Mouse (Mus musculus): ENCODE measurements at regions not wholly inside any gene's neighbourhood (a gene's known extent, or its start where the extent isn't known, plus 50 kb on each side); places are given as distances from the start of the nearest gene placed in this dataset.
A peak's percentile ranks its signal among the peaks of the same experiment; 100 is the strongest.

- DNase-seq (ENCODE audit: low spot score): no peak
- Histone ChIP-seq H3K4me1 (ENCODE audit: control insufficient read depth, insufficient read depth, low read length) (no peaks in the 10 kb centered on the region), H3K27ac (ENCODE audit: low read depth, low read length) (no peak overlapping the region), H3K9ac (ENCODE audit: low read length) (no peak overlapping the region), H3K36me3 (ENCODE audit: control insufficient read depth, insufficient read depth, low read length) (no peaks in the 10 kb centered on the region), H3K27me3 (ENCODE audit: control insufficient read depth, insufficient read depth, low read length) (no peaks in the 10 kb centered on the region), H3K4me3 (ENCODE audit: low read depth, low read length) (no peak overlapping the region), H3K9me3 (ENCODE audit: control insufficient read depth, low read length) (no peaks in the 10 kb centered on the region), H3K4me2 (ENCODE audit: low read depth) (no peak overlapping the region)
- WGBS: 95% methylated on average over 6 of the region's 6 CpGs
- ATAC-seq (ENCODE audit: insufficient read depth, low FRiP score, low TSS enrichment): no peak
Observed at GRCm38 (mm10) chr17:44364494-44364893, 176.1 kb downstream of the Clic5 start.

GRCm38 (mm10) chr17:44366438-44366837, 178.1 kb downstream of the Clic5 start:
- Histone ChIP-seq H3K27me3 (ENCODE audit: control insufficient read depth, insufficient read depth, low read length) (no peaks in the 10 kb centered on the region), H3K27ac (ENCODE audit: low read depth, low read length) (no peak overlapping the region), H3K9ac (ENCODE audit: low read length) (no peak overlapping the region), H3K9me3 (ENCODE audit: control insufficient read depth, low read length) (no peaks in the 10 kb centered on the region), H3K4me2 (ENCODE audit: low read depth) (no peak overlapping the region), H3K36me3 (ENCODE audit: control insufficient read depth, insufficient read depth, low read length) (no peaks in the 10 kb centered on the region), H3K4me1 (ENCODE audit: control insufficient read depth, insufficient read depth, low read length) (no peaks in the 10 kb centered on the region), H3K4me3 (ENCODE audit: low read depth, low read length) (no peak overlapping the region)
- DNase-seq (ENCODE audit: low spot score) (no peak), ATAC-seq (ENCODE audit: insufficient read depth, low FRiP score, low TSS enrichment) (no peak)
- WGBS: 66% methylated on average over 8 of the region's 8 CpGs

- DNase-seq (ENCODE audit: low spot score) (no peak), ATAC-seq (ENCODE audit: insufficient read depth, low FRiP score, low TSS enrichment) (no peak)
- Histone ChIP-seq H3K4me2 (ENCODE audit: low read depth) (no peak overlapping the region), H3K27me3 (ENCODE audit: control insufficient read depth, insufficient read depth, low read length) (no peaks in the 10 kb centered on the region), H3K36me3 (ENCODE audit: control insufficient read depth, insufficient read depth, low read length) (no peaks in the 10 kb centered on the region), H3K4me3 (ENCODE audit: low read depth, low read length) (no peak overlapping the region), H3K9me3 (ENCODE audit: control insufficient read depth, low read length) (no peaks in the 10 kb centered on the region), H3K4me1 (ENCODE audit: control insufficient read depth, insufficient read depth, low read length) (no peaks in the 10 kb centered on the region), H3K27ac (ENCODE audit: low read depth, low read length) (no peak overlapping the region), H3K9ac (ENCODE audit: low read length) (no peak overlapping the region)
- WGBS: 46% methylated on average over 5 of the region's 5 CpGs
Observed at GRCm38 (mm10) chr17:44367561-44367960, 179.2 kb downstream of the Clic5 start.

- Histone ChIP-seq H3K4me2 (ENCODE audit: low read depth) (no peak overlapping the region), H3K4me1 (ENCODE audit: control insufficient read depth, insufficient read depth, low read length) (no peaks in the 10 kb centered on the region), H3K9me3 (ENCODE audit: control insufficient read depth, low read length) (no peaks in the 10 kb centered on the region), H3K36me3 (ENCODE audit: control insufficient read depth, insufficient read depth, low read length) (no peaks in the 10 kb centered on the region), H3K27ac (ENCODE audit: low read depth, low read length) (no peak overlapping the region), H3K9ac (ENCODE audit: low read length) (no peak overlapping the region), H3K4me3 (ENCODE audit: low read depth, low read length) (no peak overlapping the region), H3K27me3 (ENCODE audit: control insufficient read depth, insufficient read depth, low read length) (no peaks in the 10 kb centered on the region)
- DNase-seq (ENCODE audit: low spot score) (no peak), ATAC-seq (ENCODE audit: insufficient read depth, low FRiP score, low TSS enrichment) (no peak)
- 88% methylated on average over 3 of the region's 3 CpGs for WGBS
Observed at GRCm38 (mm10) chr17:44370966-44371465, 182.6 kb downstream of the Clic5 start.

GRCm38 (mm10) chr17:44371620-44372019, 183.2 kb downstream of the Clic5 start:
- Histone ChIP-seq H3K36me3 (ENCODE audit: control insufficient read depth, insufficient read depth, low read length) (no peaks in the 10 kb centered on the region), H3K27ac (ENCODE audit: low read depth, low read length) (no peak overlapping the region), H3K4me1 (ENCODE audit: control insufficient read depth, insufficient read depth, low read length) (no peaks in the 10 kb centered on the region), H3K4me3 (ENCODE audit: low read depth, low read length) (no peak overlapping the region), H3K27me3 (ENCODE audit: control insufficient read depth, insufficient read depth, low read length) (no peaks in the 10 kb centered on the region), H3K4me2 (ENCODE audit: low read depth) (no peak overlapping the region), H3K9ac (ENCODE audit: low read length) (no peak overlapping the region), H3K9me3 (ENCODE audit: control insufficient read depth, low read length) (no peaks in the 10 kb centered on the region)
- ATAC-seq (ENCODE audit: insufficient read depth, low FRiP score, low TSS enrichment): no peak
- no peak for DNase-seq (ENCODE audit: low spot score)
- 71% methylated on average over 3 of the region's 3 CpGs for WGBS

- WGBS: 92% methylated on average over 8 of the region's 8 CpGs
- Histone ChIP-seq H3K4me3 (ENCODE audit: low read depth, low read length) (no peak overlapping the region), H3K27ac (ENCODE audit: low read depth, low read length) (no peak overlapping the region), H3K9ac (ENCODE audit: low read length) (no peak overlapping the region), H3K9me3 (ENCODE audit: control insufficient read depth, low read length) (no peaks in the 10 kb centered on the region), H3K4me2 (ENCODE audit: low read depth) (no peak overlapping the region), H3K4me1 (ENCODE audit: control insufficient read depth, insufficient read depth, low read length) (no peaks in the 10 kb centered on the region), H3K27me3 (ENCODE audit: control insufficient read depth, insufficient read depth, low read length) (no peaks in the 10 kb centered on the region), H3K36me3 (ENCODE audit: control insufficient read depth, insufficient read depth, low read length) (no peaks in the 10 kb centered on the region)
- ATAC-seq (ENCODE audit: insufficient read depth, low FRiP score, low TSS enrichment): no peak
- no peak for DNase-seq (ENCODE audit: low spot score)
Observed at GRCm38 (mm10) chr17:44373744-44374456, 185.5 kb downstream of the Clic5 start.

- 83% methylated on average over 7 of the region's 7 CpGs for WGBS
- H3K27ac ChIP-seq (ENCODE audit: low read depth, low read length): no peak overlapping the region
- H3K4me1 ChIP-seq (ENCODE audit: control insufficient read depth, insufficient read depth, low read length): no peaks in the 10 kb centered on the region
- DNase-seq (ENCODE audit: low spot score) (no peak), ATAC-seq (ENCODE audit: insufficient read depth, low FRiP score, low TSS enrichment) (no peak)
- H3K4me2 ChIP-seq (ENCODE audit: low read depth): no peak overlapping the region
- H3K36me3 ChIP-seq (ENCODE audit: control insufficient read depth, insufficient read depth, low read length): no peaks in the 10 kb centered on the region
- no peaks in the 10 kb centered on the region for H3K27me3 ChIP-seq (ENCODE audit: control insufficient read depth, insufficient read depth, low read length)
- no peak overlapping the region for H3K4me3 ChIP-seq (ENCODE audit: low read depth, low read length)
- no peak overlapping the region for H3K9ac ChIP-seq (ENCODE audit: low read length)
- H3K9me3 ChIP-seq (ENCODE audit: control insufficient read depth, low read length): no peaks in the 10 kb centered on the region
Observed at GRCm38 (mm10) chr17:44378391-44378790, 190.0 kb downstream of the Clic5 start.

GRCm38 (mm10) chr17:44388916-44389315, 200.5 kb downstream of the Clic5 start:
- Histone ChIP-seq H3K4me3 (ENCODE audit: low read depth, low read length) (no peak overlapping the region), H3K36me3 (ENCODE audit: control insufficient read depth, insufficient read depth, low read length) (no peaks in the 10 kb centered on the region), H3K27me3 (ENCODE audit: control insufficient read depth, insufficient read depth, low read length) (no peaks in the 10 kb centered on the region), H3K4me2 (ENCODE audit: low read depth) (no peak overlapping the region), H3K27ac (ENCODE audit: low read depth, low read length) (no peak overlapping the region), H3K4me1 (ENCODE audit: control insufficient read depth, insufficient read depth, low read length) (no peaks in the 10 kb centered on the region), H3K9me3 (ENCODE audit: control insufficient read depth, low read length) (no peaks in the 10 kb centered on the region), H3K9ac (ENCODE audit: low read length) (no peak overlapping the region)
- no peak for DNase-seq (ENCODE audit: low spot score)
- ATAC-seq (ENCODE audit: insufficient read depth, low FRiP score, low TSS enrichment): no peak
- WGBS: 93% methylated on average over 2 of the region's 2 CpGs

- Histone ChIP-seq H3K9ac (ENCODE audit: low read length) (no peak overlapping the region), H3K4me1 (ENCODE audit: control insufficient read depth, insufficient read depth, low read length) (no peaks in the 10 kb centered on the region), H3K27me3 (ENCODE audit: control insufficient read depth, insufficient read depth, low read length) (no peaks in the 10 kb centered on the region; the same call in 1 of the 2 replicates), H3K27ac (ENCODE audit: low read depth, low read length) (no peak overlapping the region), H3K9me3 (ENCODE audit: control insufficient read depth, low read length) (no peaks in the 10 kb centered on the region), H3K4me2 (ENCODE audit: low read depth) (no peak overlapping the region), H3K36me3 (ENCODE audit: control insufficient read depth, insufficient read depth, low read length) (no peaks in the 10 kb centered on the region), H3K4me3 (ENCODE audit: low read depth, low read length) (no peak overlapping the region)
- DNase-seq (ENCODE audit: low spot score): peak; percentile 21
- 34% methylated on average over 5 of the region's 5 CpGs for WGBS
- ATAC-seq (ENCODE audit: insufficient read depth, low FRiP score, low TSS enrichment): peak; percentile 55; the same call in 1 of the 2 replicates
Observed at GRCm38 (mm10) chr17:44397829-44398228, 209.4 kb downstream of the Clic5 start.

Measured in neural tube, embryonic 11.5 days (tissue).